Mouse (Mus musculus) heart, adult 2 months (tissue): Measurements from ENCODE around the gene Lmntd1. TPM values are rescaled to one million over a fixed set of nuclear protein-coding genes. Genes with fewer than 3 reads are reported as not detected.

Source experiments
- DNase-seq, 2 experiments: peaks; one replicate each; pipeline ENCODE4 v3.0.0; 2021
- H3K27ac ChIP-seq: fragments of 200-600 bp; 2 replicates; pipeline ENCODE4 v1.8.1; 2022
- H3K27me3 ChIP-seq: fragments of 200-500 bp; 2 replicates; pipeline ENCODE4 v1.6.1; 2012; ENCODE audit warnings: mild to moderate bottlenecking, low read length, inconsistent platforms, mixed read lengths; ENCODE audit not compliant: control insufficient read depth, insufficient read depth
- H3K36me3 ChIP-seq: fragments of 200-500 bp; 2 replicates; pipeline ENCODE4 v1.6.1; 2012; ENCODE audit warnings: low read length, inconsistent platforms; ENCODE audit not compliant: control insufficient read depth, insufficient read depth
- H3K4me1 ChIP-seq: fragments of 200-500 bp; 2 replicates; pipeline ENCODE4 v1.6.1; 2011; ENCODE audit warnings: low read length; ENCODE audit not compliant: control insufficient read depth, insufficient read depth
- H3K4me3 ChIP-seq: fragments of 200-600 bp; 2 replicates; pipeline ENCODE4 v1.8.1; 2022
- H3K79me2 ChIP-seq: fragments of 200-500 bp; replicated peaks from 2 replicates; pipeline ENCODE4 v1.6.1; 2012; ENCODE audit warnings: mild to moderate bottlenecking, inconsistent platforms, low read length, moderate library complexity, mixed read lengths; ENCODE audit not compliant: control insufficient read depth, insufficient read depth
- H3K9ac ChIP-seq: fragments of 200-500 bp; 2 replicates; pipeline ENCODE4 v1.6.1; 2012; ENCODE audit warnings: low read depth, mild to moderate bottlenecking, control low read depth, inconsistent platforms, low read length, mixed read lengths
- CTCF ChIP-seq: fragments of 200-600 bp; IDR thresholded peaks from 2 replicates; pipeline ENCODE4 v1.8.1; 2022; ENCODE audit warnings: antibody characterized with exemption, mild to moderate bottlenecking, moderate library complexity
- EP300 ChIP-seq: fragments of 200-500 bp; IDR thresholded peaks from 2 replicates; pipeline ENCODE4 v1.6.1; 2011; ENCODE audit warnings: low read depth, low read length, control low read depth; ENCODE audit not compliant: insufficient read depth
- POLR2A ChIP-seq: fragments of 200-500 bp; IDR thresholded peaks from 2 replicates; pipeline ENCODE4 v1.6.1; 2011; ENCODE audit warnings: mild to moderate bottlenecking, low read depth, low read length, control low read depth; ENCODE audit not compliant: insufficient read depth
- WGBS: fragments of 180-500 bp; shearing (Covaris S2); methylation state at CpG from one replicate; pipeline ENCODE4 v1.1.7; 2018; 5-methylcytosine and 5-hydroxymethylcytosine counted together
- intact Hi-C: fragments of 180-260 bp; cut with DNase I; formaldehyde crosslinking; loops from one replicate; pipeline ENCODE4 v1.15.1; 2025
- polyA plus RNA-seq: library from polyadenylated mRNA; depleted of rRNA; stranded (reverse); fragments of >200 nt; gene quantifications from 2 replicates; pipeline ENCODE4 v1.2.3, GENCODE M21; 2012; rRNA removed
- total RNA-seq, 2 experiments: library from RNA; stranded (reverse); gene quantifications; 2 replicates each; pipeline ENCODE4 v1.2.3; 2021

The Lmntd1 gene
- total and polyA plus RNA-seq, 3 experiments: 2.0 to 6.7 (median 2.2) TPM

- Histone ChIP-seq H3K4me3 (no peak overlapping the region), H3K36me3 (no peaks in the 10 kb centered on the region), H3K27ac (no peak overlapping the region), H3K4me1 (no peaks in the 10 kb centered on the region), H3K27me3 (no peaks in the 10 kb centered on the region), H3K79me2 (no peaks in the 10 kb centered on the region), H3K9ac (no peak overlapping the region)
- WGBS: 69% methylated on average over 7 of the region's 7 CpGs
- no peak for DNase-seq
- no peak for TF ChIP-seq CTCF
- intact Hi-C loops: no loop called here
These were observed 289.6 kb downstream of the Lmntd1 start for GRCm38 (mm10) chr6:145324470-145324869.

DNA sequence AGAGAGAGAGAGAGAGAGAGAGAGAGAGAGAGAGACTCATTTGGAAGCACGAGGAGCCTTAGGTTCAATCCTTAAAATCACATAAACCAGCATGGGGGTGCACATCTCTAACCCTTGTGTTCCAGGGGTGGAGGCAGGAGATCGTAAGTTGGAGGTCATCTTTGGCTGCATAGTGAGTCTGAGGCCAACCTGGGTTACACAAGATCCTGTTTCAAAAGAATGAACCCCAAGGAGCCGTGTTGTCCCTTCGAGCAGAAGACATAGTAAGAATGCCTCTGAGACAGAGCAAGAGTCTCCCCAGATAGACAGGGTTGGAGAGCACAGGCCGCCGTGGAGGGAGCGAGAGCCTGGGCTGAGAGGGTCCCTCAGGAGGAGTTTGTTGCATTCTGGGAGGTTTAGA, 291.9 kb downstream of the Lmntd1 start:
- 81% methylated on average over 7 of the region's 7 CpGs for WGBS
- TF ChIP-seq POLR2A (no peak), EP300 (no peak), CTCF (no peak)
- Histone ChIP-seq H3K27me3 (no peaks in the 10 kb centered on the region), H3K4me3 (no peak overlapping the region), H3K79me2 (no peaks in the 10 kb centered on the region), H3K27ac (no peak overlapping the region), H3K36me3 (no peaks in the 10 kb centered on the region), H3K4me1 (no peaks in the 10 kb centered on the region), H3K9ac (no peak overlapping the region)
- intact Hi-C loops: no loop called here
- DNase-seq: no peak

DNA sequence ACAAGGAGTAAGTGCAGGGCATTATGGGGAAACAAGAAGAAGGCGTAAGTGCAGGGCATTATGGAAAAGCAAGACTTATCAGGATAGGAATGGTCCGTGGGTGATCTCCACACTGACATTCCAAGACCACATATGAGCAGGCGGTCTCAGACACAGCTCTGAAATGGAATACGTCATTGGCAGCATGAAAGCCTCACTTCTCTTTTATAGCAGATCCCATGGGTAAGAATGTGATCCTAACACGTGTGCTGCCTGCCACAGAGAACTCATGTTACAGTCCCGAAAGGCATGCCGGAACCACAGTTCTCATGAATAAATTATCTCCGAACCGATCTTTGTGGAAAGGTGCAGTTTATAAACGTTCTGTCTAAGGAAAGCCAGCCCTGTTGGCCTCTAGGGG, 294.0 kb downstream of the Lmntd1 start:
- Histone ChIP-seq H3K4me3 (no peak overlapping the region), H3K9ac (no peak overlapping the region), H3K27ac (no peak overlapping the region), H3K27me3 (no peaks in the 10 kb centered on the region), H3K79me2 (no peaks in the 10 kb centered on the region), H3K4me1 (no peaks in the 10 kb centered on the region), H3K36me3 (no peaks in the 10 kb centered on the region)
- no peak for TF ChIP-seq POLR2A
- no peak for DNase-seq
- intact Hi-C loops: no loop called here
- 89% methylated on average over 10 of the region's 10 CpGs for WGBS

Other genes with a start within 250 kb of the Lmntd1 start
- gene Tuba3b, start 1.4 kb upstream of the Lmntd1 start, total RNA-seq: under 1 TPM; 0.20 to 0.31 TPM
- gene Tuba3b, start 1.4 kb upstream of the Lmntd1 start, polyA plus RNA-seq: 0.67 and 0.68 TPM in 2 replicates
- 10 to 100 TPM; 56.9 to 58.2 TPM for gene Rassf8, start 132.4 kb upstream of the Lmntd1 start, total RNA-seq
- 18.1 and 36.4 TPM in 2 replicates for gene Rassf8, start 132.4 kb upstream of the Lmntd1 start, polyA plus RNA-seq